Mouse (Mus musculus): ENCODE measurements around the gene Cpa2.

Gene Cpa2

DNA sequence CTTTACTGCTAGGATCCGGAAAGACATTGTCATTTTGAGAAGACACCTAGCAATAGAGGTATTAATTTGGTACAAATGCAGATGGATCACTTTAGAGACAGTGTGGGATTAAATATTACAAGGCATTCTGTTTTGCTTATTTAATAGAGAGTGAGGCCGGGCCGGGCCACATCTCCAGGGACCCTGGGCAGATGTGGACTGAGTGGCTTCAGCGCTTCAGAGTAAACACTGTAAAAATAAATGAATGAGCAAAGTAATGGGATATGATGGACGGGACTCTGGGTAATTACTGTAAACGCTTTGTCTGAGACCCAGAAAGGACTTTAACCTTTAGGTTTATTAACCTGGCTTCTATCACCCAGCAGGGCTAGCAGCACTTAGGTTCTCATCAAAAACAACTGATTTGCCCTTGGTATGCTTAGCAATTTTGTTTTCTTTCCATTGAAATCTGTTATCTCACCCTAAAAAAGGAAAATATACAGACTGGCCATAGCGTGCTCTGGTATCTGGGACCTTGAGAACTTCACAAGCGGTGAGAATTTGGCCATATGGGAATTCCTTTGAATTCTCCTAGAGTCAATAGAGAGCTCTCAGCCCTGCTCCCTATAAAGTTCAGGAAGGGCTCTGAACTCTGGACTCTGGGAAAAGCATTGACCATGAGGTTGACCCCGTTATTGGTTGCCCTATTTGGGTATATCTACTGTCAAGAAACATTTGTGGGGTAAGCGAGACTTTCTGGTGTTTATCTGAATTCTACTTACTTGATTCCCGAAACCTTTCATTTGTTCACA, at the start of gene Cpa2:
TSS of gene Cpa2 (plus strand) at position 574 of the 791 bp plus-strand sequence.
- in situ Hi-C loops (cut with MboI; ENCODE audit: unreplicated experiment in 2 of 2), result no loop called here

DNA sequence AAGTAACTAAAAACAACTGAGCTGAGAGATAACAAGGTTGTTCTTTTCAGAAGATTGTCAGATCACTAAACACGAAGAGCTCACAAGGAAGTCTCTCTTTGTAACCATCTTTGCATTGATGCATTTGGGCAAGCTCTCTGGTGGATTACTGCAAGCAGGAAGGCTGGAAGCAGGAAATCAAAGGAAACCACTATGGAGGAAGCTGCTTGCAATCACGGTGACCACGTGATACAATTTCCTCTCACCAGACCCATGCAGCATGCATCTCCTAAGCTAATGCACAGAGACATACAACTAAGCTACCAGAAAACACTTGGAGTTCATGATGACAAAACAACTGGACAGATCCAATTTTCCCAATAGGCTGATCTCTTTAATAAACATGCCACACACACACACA, 42.3 kb upstream of the Cpa2 start:
- in situ Hi-C loops (cut with MboI; ENCODE audit: unreplicated experiment in 2 of 2), result no loop called here

DNA sequence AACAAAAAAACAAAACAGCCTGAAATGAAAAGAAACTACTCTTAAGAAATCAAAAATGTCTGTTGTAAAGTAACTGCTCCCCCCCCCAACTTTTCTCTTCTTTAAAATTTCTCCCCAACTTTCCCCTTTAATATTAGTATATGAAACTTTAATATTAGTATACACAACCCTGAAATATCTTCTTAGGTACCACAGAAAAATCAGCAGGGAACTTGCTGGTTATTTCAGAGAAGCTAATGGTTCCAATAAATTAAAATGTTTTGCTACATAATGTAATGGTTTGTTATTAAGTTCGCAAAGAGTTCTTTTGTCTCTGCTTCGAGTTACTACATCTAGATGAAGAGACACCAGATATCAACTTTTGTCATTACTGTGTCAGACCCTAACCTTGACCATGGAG, 32.6 kb upstream of the Cpa2 start:
- in situ Hi-C loops (cut with MboI; ENCODE audit: unreplicated experiment in 2 of 2), result no loop called here

DNA sequence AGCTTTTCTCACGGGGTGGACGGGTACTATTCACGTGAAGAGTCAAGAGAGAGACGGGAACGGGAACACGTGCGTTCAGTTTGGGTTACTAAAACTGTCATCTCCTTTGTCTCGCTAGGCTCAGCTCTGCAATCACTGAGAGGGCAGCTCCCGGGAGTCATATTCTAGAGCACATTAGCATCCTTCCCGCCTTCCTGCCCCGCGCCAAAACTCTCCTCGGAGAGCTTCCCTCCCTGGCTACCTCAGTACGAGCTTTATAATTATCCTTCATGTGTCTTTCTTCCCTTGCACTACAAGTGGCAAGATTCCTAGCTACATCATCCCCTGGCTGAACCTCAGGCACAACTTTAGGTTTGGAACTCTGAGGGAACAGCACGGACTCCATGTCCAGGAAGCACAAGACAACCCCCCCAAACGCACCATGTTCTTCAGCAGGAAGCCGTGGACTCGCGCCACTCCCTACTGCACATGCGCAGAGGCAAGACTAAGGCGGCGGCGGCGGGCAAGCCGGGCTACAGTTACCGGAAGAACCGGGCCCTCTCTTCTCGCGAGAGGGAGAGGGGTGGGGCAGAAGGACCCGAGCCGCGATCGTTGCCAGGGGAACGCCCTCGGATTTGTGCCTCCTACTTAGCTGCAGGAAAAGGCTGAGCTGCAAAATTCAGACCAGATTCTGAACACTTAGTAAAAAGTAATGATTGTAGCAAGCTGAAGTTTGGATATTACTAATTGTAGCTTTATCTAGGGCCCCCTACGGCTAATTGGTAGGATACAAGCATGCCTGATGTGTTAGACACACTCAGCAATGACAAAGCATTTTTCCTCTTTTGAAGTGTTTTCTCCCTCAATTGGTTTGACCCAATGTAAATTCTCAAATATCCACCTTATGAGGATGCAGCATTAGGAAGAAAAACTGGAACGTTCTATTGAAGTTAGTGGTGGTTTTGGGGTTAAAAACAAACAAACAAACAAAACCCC, 31.8 kb upstream of the Cpa2 start, which contains the start of the genes Tmem209 and Ssmem1:
TSS of gene Tmem209 (minus strand) at position 519 of the 975 bp plus-strand sequence.
TSS of gene Ssmem1 (plus strand) at position 585 of the 975 bp plus-strand sequence.
- in situ Hi-C loops (cut with MboI; ENCODE audit: unreplicated experiment in 2 of 2), result no loop called here

DNA sequence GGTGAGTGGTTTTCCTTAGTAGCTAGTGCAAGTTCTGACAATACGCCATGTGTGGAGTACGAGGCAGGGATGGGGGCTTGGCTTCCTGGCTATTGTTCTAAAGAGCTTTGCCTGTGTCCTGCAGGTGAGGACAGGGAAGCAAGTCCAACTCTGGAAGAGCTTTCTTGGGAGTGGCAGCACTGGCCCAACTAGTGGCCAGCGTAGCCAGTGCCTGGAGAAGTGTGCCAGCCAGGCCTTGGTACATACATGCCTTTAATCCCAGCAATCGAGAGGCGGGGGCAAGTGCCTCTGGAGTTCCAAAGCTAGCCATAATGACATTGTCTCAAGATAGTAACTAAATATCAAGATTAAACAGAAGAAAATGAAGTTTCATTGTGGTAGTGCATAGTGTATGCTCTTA, 31.1 kb upstream of the Cpa2 start:
- in situ Hi-C loops (cut with MboI; ENCODE audit: unreplicated experiment in 2 of 2), result no loop called here

DNA sequence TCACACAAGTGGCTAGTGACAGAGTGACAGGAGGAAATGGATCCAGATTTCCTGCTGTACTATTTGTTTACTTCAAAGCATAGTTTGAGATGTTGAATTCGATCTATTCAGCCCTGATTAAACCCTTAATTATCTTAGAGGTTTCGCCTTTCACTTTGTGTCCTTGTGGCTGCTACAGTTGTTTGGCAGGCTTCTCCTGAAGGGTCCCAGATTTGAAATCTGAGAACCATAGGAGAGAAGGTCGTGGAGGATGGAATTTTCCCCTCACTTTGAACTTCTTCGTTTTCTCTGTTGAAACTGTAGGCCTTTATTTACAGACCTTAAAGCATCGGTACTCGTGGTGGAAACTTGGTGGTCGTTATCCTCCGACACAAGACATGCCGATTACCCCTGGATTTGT, 27.1 kb upstream of the Cpa2 start:
- in situ Hi-C loops (cut with MboI; ENCODE audit: unreplicated experiment in 2 of 2), result no loop called here

DNA sequence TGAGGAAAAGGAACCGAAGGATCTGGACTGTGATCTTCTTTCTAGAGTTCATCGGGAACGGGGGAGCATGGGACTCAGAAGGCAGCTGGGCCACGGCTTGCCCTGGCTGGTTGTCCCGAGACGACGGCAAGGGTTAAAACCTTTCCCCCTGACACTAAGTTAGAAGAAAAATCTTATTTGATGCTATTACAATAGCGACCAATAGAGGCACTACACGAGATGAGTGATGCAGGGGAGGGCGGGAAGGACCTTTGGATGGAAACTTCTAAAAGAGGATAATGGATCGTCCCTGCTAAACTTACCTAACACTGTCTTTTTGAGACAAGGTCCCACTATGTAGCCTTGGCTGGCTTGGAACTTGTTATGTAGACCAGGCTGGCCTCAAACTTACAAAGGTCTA, 21.0 kb upstream of the Cpa2 start:
- in situ Hi-C loops (cut with MboI; ENCODE audit: unreplicated experiment in 2 of 2), result no loop called here

DNA sequence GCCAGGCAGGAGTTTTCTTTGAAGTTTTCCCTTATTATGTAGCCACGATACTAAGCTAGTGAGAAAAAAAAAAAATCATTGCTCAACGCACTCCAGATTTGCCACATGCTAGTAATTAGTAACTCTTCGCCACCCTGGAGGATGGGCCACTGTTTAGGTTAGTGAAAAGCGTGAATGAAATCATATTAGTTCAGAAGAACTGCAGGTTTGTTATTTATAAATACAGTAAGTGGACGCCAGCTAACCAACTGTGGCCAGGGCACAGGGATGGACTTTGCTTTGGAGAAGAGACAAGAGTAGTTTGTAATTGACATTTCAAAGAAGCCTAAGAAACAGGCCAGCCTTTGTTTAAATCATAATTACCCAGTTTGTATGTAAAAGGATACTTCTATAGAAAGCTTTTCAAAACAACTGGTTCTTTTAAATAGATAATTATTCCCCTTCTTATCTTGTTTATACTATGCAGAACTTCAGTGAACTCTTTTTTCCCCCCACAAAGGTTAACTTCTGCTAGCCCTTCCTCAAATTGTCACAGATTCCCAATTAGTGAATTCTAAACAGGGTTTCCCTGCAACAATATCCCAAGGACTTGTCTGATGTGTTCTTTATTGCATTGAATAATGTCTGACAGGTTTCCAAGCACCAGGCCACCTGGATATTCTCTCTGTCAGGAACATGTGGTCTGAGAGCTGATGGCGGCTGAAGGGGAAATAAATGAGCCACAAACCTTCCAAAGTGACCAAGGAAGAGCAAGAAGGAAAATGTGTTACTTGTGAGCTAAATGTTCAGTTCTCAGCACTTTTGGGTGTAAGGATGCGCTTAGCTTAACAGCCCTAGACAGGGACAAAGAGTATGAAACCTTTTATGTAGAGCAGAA, 15.7 kb upstream of the Cpa2 start:
- in situ Hi-C loops (cut with MboI; ENCODE audit: unreplicated experiment in 2 of 2), result no loop called here

DNA sequence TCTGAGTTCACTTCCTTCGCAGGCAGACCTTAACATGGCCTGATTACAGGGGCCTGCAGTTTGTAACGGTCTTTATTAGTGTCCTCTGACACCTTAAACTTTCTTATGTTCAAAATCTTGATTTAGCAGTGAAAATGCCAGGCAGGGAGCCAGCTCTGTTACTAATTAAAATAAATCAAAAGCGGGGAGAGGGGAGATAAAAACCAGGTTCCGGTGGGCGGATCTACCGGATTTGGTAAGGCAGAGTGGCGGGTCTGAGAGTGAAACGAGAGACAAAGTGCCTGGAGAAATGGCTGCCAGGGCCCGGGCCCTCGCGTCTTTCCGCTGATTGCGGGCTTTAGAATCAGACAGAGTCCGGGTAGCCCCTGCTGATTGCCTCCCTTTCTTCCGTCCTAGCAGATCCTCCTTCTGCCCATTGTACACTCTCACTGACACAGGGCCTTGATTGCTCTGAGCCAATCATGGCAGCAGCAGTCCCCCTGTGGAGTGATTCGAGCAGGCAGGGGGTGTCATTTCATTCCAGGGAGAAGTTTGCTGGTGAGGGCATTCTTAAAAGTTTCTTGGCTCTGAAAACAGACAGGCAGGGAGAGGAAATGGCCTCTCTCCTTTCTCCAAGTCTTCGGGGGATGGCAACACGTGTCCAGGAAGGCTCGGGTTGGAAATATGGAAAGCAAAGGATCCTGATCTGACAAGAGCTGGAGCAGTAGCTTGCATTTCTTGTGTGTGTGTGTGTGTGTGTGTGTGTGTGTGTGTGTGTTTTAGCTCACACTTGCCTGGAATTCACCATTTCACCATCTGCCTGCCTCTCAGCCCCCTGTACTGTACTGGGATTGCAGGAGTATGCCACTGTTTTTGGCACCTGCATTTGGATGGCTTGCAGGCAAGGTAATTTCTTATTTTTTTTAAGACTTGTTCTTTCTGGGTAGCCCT, 14.5 kb upstream of the Cpa2 start:
- in situ Hi-C loops (cut with MboI; ENCODE audit: unreplicated experiment in 2 of 2), result no loop called here

DNA sequence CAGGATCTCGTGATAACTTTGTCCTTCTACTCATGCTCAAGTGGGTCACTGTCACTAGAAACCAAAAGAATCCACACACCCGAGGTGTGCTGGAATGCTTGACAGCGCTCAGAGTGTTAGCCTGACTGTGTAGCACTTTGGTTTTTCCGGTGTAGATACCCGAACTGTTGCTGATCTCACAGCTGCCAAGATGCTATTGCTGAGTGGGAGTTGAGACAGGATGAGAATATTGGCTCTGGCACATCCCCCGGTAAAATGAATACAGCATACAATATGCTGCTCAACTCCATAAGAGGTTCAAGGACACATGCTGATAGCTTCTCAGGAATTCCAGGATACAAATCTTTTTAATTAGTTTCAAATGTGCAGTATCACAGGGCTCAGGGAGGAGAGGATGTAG, 12.6 kb upstream of the Cpa2 start:
- in situ Hi-C loops (cut with MboI; ENCODE audit: unreplicated experiment in 2 of 2), result no loop called here

DNA sequence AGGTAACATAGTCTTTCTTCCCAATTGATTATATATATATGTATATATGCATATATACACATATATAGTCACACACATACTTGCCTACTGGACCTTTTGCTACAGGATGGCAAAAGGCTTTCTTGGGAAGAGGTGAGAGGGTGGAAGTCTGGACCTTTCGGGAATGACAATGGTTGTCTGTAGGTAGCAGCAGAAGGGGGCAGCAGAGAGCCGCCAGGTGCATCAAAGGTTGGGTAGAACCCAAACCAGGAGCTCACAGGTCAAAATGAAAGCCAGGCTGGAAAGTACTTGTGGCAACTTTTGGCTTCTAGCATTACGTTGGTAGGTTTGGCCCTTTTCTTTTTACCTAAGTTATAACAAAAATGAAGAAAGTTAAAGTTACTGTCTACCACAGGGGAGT, 6.0 kb upstream of the Cpa2 start:
- in situ Hi-C loops (cut with MboI; ENCODE audit: unreplicated experiment in 2 of 2), result loop anchor here (5.0 to 10.0 kb wide), 2 partner anchors 447 to 449 kb away; no protein-coding TSS in a partner anchor

DNA sequence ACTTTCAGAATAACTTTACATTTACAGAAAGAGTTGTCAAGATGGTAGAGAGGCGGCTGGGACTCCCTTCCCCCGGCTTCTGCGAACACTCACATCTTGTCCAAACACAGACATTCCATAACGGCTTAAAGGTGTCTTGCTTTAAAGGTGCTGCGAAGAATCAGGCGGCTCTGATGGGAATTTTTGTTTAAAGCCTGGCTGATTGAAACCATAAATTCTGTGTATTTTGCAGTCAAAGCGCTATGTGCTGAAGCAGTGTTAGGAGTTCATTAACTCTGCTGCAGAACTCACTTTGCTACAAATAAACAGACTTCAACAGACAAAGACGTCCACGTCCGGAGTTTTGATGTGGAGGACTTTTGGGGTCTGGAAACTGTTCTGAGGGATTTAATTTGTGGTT, 3.1 kb upstream of the Cpa2 start:
- in situ Hi-C loops (cut with MboI; ENCODE audit: unreplicated experiment in 2 of 2), result loop anchor here (5.0 to 10.0 kb wide), 2 partner anchors 444 to 447 kb away; no protein-coding TSS in a partner anchor

DNA sequence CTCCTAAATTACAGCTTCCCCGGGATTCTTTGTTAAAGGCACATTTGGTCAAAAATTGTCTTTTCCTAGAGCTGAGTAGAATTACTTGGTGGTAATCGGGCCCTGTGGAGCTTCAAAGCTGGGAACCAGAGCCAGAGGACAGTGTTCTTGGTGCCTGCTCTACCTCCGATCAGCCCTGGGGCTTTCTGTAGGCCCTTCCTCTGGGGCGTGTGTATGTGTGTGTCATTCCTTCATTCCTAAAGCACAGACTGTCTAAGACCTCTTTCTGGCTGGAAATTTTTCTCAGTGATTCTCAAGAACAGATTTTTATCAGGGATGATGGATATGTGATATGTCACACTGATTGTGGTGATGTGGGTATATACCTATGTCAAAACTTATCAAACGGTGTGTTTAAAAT, 2.6 kb upstream of the Cpa2 start:
- in situ Hi-C loops (cut with MboI; ENCODE audit: unreplicated experiment in 2 of 2), result loop anchor here (5.0 to 10.0 kb wide), 2 partner anchors 444 to 446 kb away; no protein-coding TSS in a partner anchor

DNA sequence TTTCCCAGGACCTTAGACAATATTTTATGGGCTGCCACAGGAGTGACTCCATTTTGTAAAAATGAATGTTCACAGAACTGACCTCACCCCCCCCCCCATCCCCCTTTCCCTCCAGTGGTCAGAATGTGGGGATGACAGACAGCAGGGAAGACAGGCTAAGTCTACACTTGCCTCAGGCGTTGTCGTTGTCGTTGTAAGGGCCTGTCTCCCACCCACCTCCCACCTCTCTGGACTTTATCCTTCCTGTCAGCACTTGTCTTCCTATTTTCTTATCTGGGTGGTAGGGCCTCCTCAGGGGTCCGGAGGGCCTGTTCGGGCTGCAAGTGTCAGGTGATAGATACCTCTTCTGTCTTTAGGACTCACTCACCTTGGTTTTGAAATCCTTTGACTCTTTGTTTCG, 895 bp downstream of the Cpa2 start:
- in situ Hi-C loops (cut with MboI; ENCODE audit: unreplicated experiment in 2 of 2), result no loop called here

DNA sequence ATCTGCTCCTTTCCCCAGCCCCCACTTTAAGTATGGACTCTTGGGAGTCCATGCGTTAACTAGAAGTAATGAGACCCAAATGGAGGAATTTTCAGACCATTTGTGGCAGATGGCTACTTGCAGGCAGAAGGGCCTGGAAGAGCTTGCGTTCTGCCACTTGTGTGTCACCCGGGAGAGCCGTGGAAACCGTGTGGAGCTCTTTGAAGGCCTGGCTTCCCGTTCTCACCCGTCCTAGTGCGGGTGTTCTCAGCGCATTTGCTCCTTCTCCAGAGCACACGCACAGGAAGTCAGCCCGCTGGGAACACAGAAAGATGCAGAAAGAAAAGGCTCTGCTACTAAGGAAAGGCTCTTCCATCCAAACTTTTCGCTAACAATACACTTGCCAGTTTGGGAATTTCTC, 1.7 kb downstream of the Cpa2 start:
- in situ Hi-C loops (cut with MboI; ENCODE audit: unreplicated experiment in 2 of 2), result no loop called here

DNA sequence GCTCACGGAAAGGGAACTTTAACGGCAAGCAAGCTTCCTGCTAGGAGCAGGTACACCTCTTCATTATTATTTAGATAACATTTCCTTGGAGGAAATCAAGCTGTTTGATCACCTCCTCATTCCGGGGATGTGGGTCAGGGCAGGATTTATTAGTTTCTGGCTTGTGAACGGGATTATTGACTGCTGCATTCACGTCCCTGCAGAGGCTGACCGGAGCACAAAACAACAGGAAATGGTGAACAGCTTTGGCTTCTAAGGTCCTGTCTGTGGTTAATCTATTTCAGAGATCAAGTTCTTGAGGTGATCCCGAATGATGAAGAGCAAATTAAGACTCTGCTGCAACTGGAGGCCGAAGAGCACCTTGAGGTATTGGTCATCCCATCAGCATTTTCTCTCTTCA, 2.5 kb downstream of the Cpa2 start:
- in situ Hi-C loops (cut with MboI; ENCODE audit: unreplicated experiment in 2 of 2), result no loop called here

DNA sequence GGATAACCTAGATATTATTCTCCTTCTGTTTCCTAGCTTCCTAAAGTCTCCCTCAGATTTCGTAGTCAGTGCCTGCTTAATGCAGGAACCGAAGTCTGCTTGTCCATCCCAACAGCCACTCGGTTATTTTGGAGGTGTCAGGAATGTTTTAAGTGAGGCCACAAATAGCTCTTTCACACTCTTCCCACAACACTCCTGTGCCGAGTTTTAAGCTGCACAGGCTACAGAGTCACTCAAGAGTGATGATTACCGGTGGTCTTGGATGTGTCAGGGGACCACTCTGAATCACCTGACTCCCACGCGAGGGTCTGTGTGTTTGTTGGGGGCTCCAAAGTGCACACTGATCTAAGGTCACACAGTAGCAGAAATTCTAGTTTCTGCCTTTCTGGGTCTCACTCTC, 4.3 kb downstream of the Cpa2 start:
- in situ Hi-C loops (cut with MboI; ENCODE audit: unreplicated experiment in 2 of 2), result no loop called here

DNA sequence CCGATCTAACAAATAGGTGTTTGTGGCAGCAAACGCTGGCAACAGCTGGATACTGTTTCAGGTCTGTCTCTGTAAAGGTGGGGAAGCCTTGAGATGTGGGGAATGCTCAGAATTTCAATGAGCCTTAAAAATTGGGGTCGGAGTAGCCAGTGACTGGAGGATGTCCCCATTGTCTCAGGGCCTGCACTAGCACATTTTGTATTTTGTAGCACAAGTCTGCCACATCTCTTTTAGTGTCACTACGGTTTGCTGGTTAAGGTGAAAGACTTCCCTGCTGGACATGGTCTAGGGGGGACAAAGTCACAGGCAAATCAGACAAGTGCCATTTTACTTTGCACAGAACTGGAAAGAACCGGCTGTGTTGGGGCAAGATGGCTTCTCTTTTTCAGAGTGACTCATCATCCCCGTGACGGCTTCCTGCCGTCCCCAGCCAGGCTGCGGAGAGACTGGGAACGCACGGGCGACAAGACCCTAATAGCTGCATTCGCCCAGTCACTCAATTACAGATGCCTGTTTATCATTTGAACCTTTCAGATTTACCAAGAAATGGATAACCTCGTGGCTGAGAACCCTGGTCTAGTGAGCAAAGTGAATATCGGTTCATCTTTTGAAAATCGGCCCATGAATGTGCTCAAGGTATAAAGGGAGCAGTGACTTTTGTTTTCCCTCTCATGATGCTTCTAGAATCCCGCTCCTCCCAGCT, 5.3 kb downstream of the Cpa2 start:
- in situ Hi-C loops (cut with MboI; ENCODE audit: unreplicated experiment in 2 of 2), result no loop called here

DNA sequence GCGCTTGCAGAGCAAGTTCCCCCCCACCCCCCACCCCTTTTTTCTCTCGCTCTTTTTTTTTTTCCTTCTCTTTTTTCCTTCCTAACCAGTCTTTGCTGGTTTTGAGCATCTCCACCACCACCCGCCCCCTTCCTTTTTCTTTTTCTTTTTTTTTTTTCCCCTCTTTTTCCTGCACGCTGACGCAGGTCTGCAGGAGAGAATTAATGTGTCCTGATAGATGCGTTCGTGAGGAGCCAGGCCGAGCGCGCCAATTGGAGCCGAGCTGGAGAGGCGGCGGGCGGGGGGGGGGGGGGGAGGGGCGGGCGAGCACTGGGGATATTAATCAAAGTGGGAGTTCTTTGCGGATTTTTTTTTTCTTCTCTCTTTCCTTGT, 5.9 kb downstream of the Cpa2 start:
- in situ Hi-C loops (cut with MboI; ENCODE audit: unreplicated experiment in 2 of 2), result no loop called here
